Mouse (Mus musculus): ENCODE results near the gene Agbl4. TPM values are rescaled to one million over a fixed set of nuclear protein-coding genes. Genes with fewer than 3 reads are reported as not detected.

The Agbl4 gene
- total and polyA plus RNA-seq, 3 experiments: not detected

DNA sequence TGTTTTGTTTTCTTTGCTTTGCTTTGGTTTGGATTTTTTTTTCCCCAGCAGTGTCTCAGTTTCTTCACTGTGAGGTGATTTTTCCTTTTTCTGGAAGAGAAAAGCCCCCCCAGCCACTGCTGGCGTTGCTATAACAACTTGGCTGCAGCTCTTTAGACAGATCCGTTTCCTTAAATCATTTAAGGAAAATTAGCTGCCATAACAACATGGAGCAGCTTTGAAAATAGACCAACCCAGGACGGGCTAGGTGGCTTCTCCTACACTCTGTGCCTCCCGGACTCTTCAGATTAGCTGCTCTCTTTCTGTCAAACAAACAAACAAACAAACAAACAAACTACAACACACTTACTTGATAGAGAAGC, 1182.4 kb downstream of the Agbl4 start:
- Histone ChIP-seq H3K4me2 (ENCODE audit: insufficient read depth, low read depth, poor library complexity, severe bottlenecking) (no peak overlapping the region), H3K9ac (ENCODE audit: insufficient read depth, low read depth) (no peak overlapping the region), H3K4me1 (ENCODE audit: control insufficient read depth in 1 of 2, insufficient read depth in 2 of 2) (no peaks in the 10 kb centered on the region), H3K27ac (ENCODE audit: insufficient read depth, low read depth) (no peak overlapping the region), H3K27me3 (replicated peaks) (no peaks in the 10 kb centered on the region), H3K79me2 (replicated peaks; ENCODE audit: control insufficient read depth, extremely low read depth, insufficient read depth, poor library complexity, severe bottlenecking) (no peaks in the 10 kb centered on the region), H3K36me3 (replicated peaks in 1 of 2; ENCODE audit: control insufficient read depth in 1 of 2, insufficient read depth in 1 of 2, low read length in 1 of 2) (no peaks in the 10 kb centered on the region), H3K4me3 (replicated peaks in 1 of 3; ENCODE audit: low read depth in 2 of 3, low read length in 2 of 3, poor library complexity in 1 of 3) (no peak overlapping the region), H3K9me3 (replicated peaks; ENCODE audit: low read length) (no peaks in the 10 kb centered on the region)
- TF ChIP-seq MAX (IDR thresholded peaks at IDR 0.05; ENCODE audit: low read length) (no peak), JUND (conservative IDR thresholded peaks at IDR 0.05; ENCODE audit: low read depth, low read length) (no peak), USF1 (IDR thresholded peaks at IDR 0.05; ENCODE audit: low read depth, low read length) (no peak)
- in situ Hi-C loops (cut with MboI; ENCODE audit: low pct_ligation_motif_present, low pct_unique_long_range_greater_than_20kb, low sequenced_read_pairs): no loop called here
- dilution Hi-C loops (cut with MboI; ENCODE audit: extremely low pct_ligation_motif_present, extremely low pct_unique_long_range_greater_than_20kb, low sequenced_read_pairs): no loop called here
- no peak for DNase-seq (ENCODE audit: extremely low read depth)

DNA sequence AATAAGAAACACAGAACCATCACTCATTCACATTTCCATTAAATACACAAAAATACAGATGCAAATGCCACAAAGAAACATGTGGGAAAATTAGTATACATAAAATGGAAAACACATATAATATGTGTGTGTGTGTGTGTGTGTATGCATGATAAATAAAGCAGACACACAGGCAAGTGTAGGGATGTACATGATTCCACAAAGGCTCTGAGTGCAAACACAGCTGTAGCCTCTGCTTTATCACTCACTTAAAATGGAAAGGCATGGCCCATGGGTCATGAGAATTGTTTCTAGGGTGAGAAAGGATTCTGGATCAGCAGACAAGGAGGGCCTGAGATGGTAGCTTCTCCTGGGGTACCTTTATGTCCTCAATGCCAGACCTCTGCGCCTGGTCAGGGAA, 1182.8 kb downstream of the Agbl4 start:
- DNase-seq (ENCODE audit: extremely low read depth): no peak
- no peaks in the 10 kb centered on the region for H3K9me3 ChIP-seq (replicated peaks; ENCODE audit: low read length)
- no peak overlapping the region for H3K4me3 ChIP-seq (replicated peaks in 1 of 3; ENCODE audit: low read depth in 2 of 3, low read length in 2 of 3, poor library complexity in 1 of 3)
- no peak overlapping the region for H3K27ac ChIP-seq (ENCODE audit: insufficient read depth, low read depth)
- TF ChIP-seq BHLHE40 (IDR thresholded peaks at IDR 0.05; ENCODE audit: low read depth, low read length): no peak
- TF ChIP-seq MAZ (IDR thresholded peaks at IDR 0.05; ENCODE audit: low read depth, low read length): no peak
- TF ChIP-seq IRF4 (IDR thresholded peaks at IDR 0.05; ENCODE audit: low read depth, low read length): no peak
- no peak for TF ChIP-seq USF2 (conservative IDR thresholded peaks at IDR 0.05; ENCODE audit: low read depth, low read length)
- TF ChIP-seq USF1 (IDR thresholded peaks at IDR 0.05; ENCODE audit: low read depth, low read length): no peak
- no peak for TF ChIP-seq MXI1 (IDR thresholded peaks at IDR 0.05; ENCODE audit: low read depth, low read length)
- no peak for TF ChIP-seq ZC3H11A (IDR thresholded peaks at IDR 0.05; ENCODE audit: low read depth, low read length)
- no peak for TF ChIP-seq CHD1 (IDR thresholded peaks at IDR 0.05; ENCODE audit: low read depth, low read length)
- no peak for TF ChIP-seq ETS1 (conservative IDR thresholded peaks at IDR 0.05; ENCODE audit: low read depth, low read length)
- TF ChIP-seq NELFE (IDR thresholded peaks at IDR 0.05; ENCODE audit: low read depth, low read length): no peak
- no peak for TF ChIP-seq ZKSCAN1 (IDR thresholded peaks at IDR 0.05; ENCODE audit: borderline replicate concordance, low read depth, low read length)
- H3K9ac ChIP-seq (ENCODE audit: insufficient read depth, low read depth): no peak overlapping the region
- dilution Hi-C loops (cut with MboI; ENCODE audit: extremely low pct_ligation_motif_present, extremely low pct_unique_long_range_greater_than_20kb, low sequenced_read_pairs) (no loop called here), in situ Hi-C loops (cut with MboI; ENCODE audit: low pct_ligation_motif_present, low pct_unique_long_range_greater_than_20kb, low sequenced_read_pairs) (no loop called here)
- H3K79me2 ChIP-seq (replicated peaks; ENCODE audit: control insufficient read depth, extremely low read depth, insufficient read depth, poor library complexity, severe bottlenecking): no peaks in the 10 kb centered on the region
- no peaks in the 10 kb centered on the region for H3K36me3 ChIP-seq (replicated peaks in 1 of 2; ENCODE audit: control insufficient read depth in 1 of 2, insufficient read depth in 1 of 2, low read length in 1 of 2)
- H3K27me3 ChIP-seq (replicated peaks): no peaks in the 10 kb centered on the region
- H3K4me1 ChIP-seq (ENCODE audit: control insufficient read depth in 1 of 2, insufficient read depth in 2 of 2): no peaks in the 10 kb centered on the region
- no peak overlapping the region for H3K4me2 ChIP-seq (ENCODE audit: insufficient read depth, low read depth, poor library complexity, severe bottlenecking)

DNA sequence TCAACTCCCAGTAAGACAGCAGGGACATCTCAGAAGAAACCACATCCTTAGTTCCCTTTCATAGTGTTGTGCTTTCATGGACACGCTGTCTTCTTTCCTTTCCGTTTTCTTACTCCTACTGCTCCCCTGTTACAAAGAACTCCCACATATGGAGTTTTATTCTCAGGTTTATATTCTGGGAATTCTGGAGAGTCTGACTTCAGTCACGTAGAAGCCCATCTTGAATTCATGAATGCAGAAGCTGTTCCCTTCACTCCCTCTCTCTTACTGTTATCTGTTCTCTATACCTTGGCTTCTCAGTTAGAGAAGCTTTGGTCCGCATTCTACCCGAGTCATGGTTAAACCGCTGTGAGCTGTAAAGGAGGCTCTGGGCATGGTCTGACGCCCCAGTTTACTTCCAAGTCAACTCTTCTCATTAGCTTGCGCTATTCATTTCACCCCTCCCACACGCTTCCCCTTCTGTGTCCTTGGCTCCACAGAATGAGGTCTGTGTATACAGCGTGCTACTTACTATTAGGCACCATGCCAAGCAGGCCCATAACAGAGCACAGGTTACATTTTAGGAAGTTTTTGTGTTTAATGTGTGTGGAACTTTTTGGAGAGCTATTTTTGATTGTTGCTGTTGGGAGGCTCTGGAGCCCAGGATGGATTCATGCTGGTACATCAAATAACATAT, 1186.2 kb downstream of the Agbl4 start:
- Histone ChIP-seq H3K4me2 (ENCODE audit: insufficient read depth, low read depth, poor library complexity, severe bottlenecking) (no peak overlapping the region), H3K79me2 (replicated peaks; ENCODE audit: control insufficient read depth, extremely low read depth, insufficient read depth, poor library complexity, severe bottlenecking) (no peaks in the 10 kb centered on the region), H3K9me3 (replicated peaks; ENCODE audit: low read length) (no peaks in the 10 kb centered on the region), H3K9ac (ENCODE audit: insufficient read depth, low read depth) (no peak overlapping the region), H3K27ac (ENCODE audit: insufficient read depth, low read depth) (no peak overlapping the region), H3K27me3 (replicated peaks) (no peaks in the 10 kb centered on the region), H3K4me1 (ENCODE audit: control insufficient read depth in 1 of 2, insufficient read depth in 2 of 2) (no peaks in the 10 kb centered on the region), H3K36me3 (replicated peaks in 1 of 2; ENCODE audit: control insufficient read depth in 1 of 2, insufficient read depth in 1 of 2, low read length in 1 of 2) (no peaks in the 10 kb centered on the region), H3K4me3 (replicated peaks in 1 of 3; ENCODE audit: low read depth in 2 of 3, low read length in 2 of 3, poor library complexity in 1 of 3) (no peak overlapping the region)
- DNase-seq (ENCODE audit: extremely low read depth): no peak
- no peak for TF ChIP-seq ZNF384 (IDR thresholded peaks at IDR 0.05; ENCODE audit: low read depth, low read length)
- no peak for TF ChIP-seq PAX5 (IDR thresholded peaks at IDR 0.05; ENCODE audit: low read length)
- no peak for TF ChIP-seq USF1 (IDR thresholded peaks at IDR 0.05; ENCODE audit: low read depth, low read length)
- no peak for TF ChIP-seq MEF2A (IDR thresholded peaks at IDR 0.05; ENCODE audit: borderline replicate concordance, low read depth, low read length)
- TF ChIP-seq MYC (IDR thresholded peaks at IDR 0.05; ENCODE audit: low read depth, low read length): no peak
- no peak for TF ChIP-seq EP300 (IDR thresholded peaks at IDR 0.05; ENCODE audit: low read length)
- no peak for TF ChIP-seq MAZ (IDR thresholded peaks at IDR 0.05; ENCODE audit: low read depth, low read length)
- TF ChIP-seq POLR2A (IDR thresholded peaks at IDR 0.05; ENCODE audit: low read depth, low read length): no peak
- no peak for TF ChIP-seq NELFE (IDR thresholded peaks at IDR 0.05; ENCODE audit: low read depth, low read length)
- TF ChIP-seq JUND (conservative IDR thresholded peaks at IDR 0.05; ENCODE audit: low read depth, low read length): no peak
- no peak for TF ChIP-seq BHLHE40 (IDR thresholded peaks at IDR 0.05; ENCODE audit: low read depth, low read length)
- no peak for TF ChIP-seq IRF4 (IDR thresholded peaks at IDR 0.05; ENCODE audit: low read depth, low read length)
- TF ChIP-seq E2F4 (IDR thresholded peaks at IDR 0.05; ENCODE audit: insufficient replicate concordance, low read depth, low read length): no peak
- no peak for TF ChIP-seq MAFK (IDR thresholded peaks at IDR 0.05; ENCODE audit: insufficient replicate concordance, low read length)
- no peak for TF ChIP-seq MXI1 (IDR thresholded peaks at IDR 0.05; ENCODE audit: low read depth, low read length)
- dilution Hi-C loops (cut with MboI; ENCODE audit: extremely low pct_ligation_motif_present, extremely low pct_unique_long_range_greater_than_20kb, low sequenced_read_pairs): no loop called here
- in situ Hi-C loops (cut with MboI; ENCODE audit: low pct_ligation_motif_present, low pct_unique_long_range_greater_than_20kb, low sequenced_read_pairs): no loop called here
